Mouse (Mus musculus): ENCODE measurements around the gene Sptbn4. TPM values are rescaled to one million over a fixed set of nuclear protein-coding genes. Genes with fewer than 3 reads are reported as not detected.

Sptbn4 gene
- polyA plus RNA-seq, 1 experiment from 2014 or later, result 2.5 TPM

DNA sequence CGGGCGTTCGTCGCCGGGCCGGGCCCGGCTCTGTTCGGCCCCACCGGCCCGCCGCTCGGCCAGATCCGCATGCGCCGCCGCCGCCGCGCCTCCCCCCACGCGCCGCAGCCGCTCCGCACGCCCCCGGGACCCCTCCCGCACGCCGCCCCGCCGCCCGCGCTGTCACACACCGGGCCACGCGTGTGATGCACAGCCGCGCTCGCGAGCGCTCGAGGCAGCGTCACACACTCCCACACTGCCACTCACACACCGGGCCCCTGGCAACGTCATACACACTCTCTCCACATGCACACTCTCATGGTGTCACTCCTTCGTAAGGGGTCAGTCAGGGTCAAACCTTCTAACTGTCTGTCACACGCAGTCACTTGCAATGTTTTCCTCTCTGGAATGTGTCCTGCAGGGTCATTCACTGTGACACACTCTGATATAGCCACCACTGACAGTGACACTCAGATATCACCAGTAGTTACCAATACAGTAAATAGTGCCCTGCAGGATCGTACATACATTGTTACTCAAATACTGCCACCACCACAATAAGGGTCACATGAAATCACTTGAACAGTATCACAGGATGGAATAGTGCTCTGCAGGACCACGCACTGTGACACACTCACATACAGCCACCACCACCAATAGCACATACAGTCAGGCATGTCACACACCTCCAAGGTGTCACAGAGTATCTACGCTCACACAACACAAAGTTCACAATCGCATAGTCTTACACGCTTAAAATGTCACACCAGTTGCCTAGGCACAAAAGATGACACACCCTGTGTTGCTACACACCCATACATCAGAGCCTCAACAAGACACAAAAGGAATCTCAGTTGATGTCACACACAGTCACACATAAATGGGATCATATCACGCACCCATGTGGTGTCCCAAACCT, 716 bp downstream of the Sptbn4 start:
- no peaks in the 10 kb centered on the region for H3K36me3 ChIP-seq (ENCODE audit: control insufficient read depth, insufficient read depth)
- ATAC-seq, result peak; percentile 52
- peaks cover 17% of the 10 kb centered on the region for H3K4me1 ChIP-seq (replicated peaks; ENCODE audit: control insufficient read depth, insufficient read depth, low read length)
- no peaks in the 10 kb centered on the region for H3K27me3 ChIP-seq (replicated peaks; ENCODE audit: control insufficient read depth, insufficient read depth, low read length)
- 12% methylated on average over 23 of the region's 53 CpGs for WGBS
- H3K4me2 ChIP-seq (ENCODE audit: low read length), result peak overlapping the region; percentile 93
- peak overlapping the region; percentile 59 for H3K4me3 ChIP-seq (replicated peaks; ENCODE audit: low read length)
- peak overlapping the region; percentile 26 for H3K27ac ChIP-seq (ENCODE audit: low read length)
- peak overlapping the region; percentile 64 for H3K9ac ChIP-seq (replicated peaks; ENCODE audit: low read depth, low read length)
- no peaks in the 10 kb centered on the region for H3K9me3 ChIP-seq (ENCODE audit: control insufficient read depth, low read length)

GRCm38 (mm10) chr7:27446051-27446450, 1.4 kb downstream of the Sptbn4 start:
- H3K27ac ChIP-seq (ENCODE audit: low read length), result no peak overlapping the region; the same call in 1 of the 2 replicates
- H3K27me3 ChIP-seq (replicated peaks; ENCODE audit: control insufficient read depth, insufficient read depth, low read length), result no peaks in the 10 kb centered on the region
- peak overlapping the region; percentile 60 for H3K9ac ChIP-seq (replicated peaks; ENCODE audit: low read depth, low read length)
- peak overlapping the region; percentile 59 for H3K4me3 ChIP-seq (replicated peaks; ENCODE audit: low read length)
- no peak for ATAC-seq
- 3% methylated on average over 14 of the region's 18 CpGs for WGBS
- H3K4me2 ChIP-seq (ENCODE audit: low read length), result peak overlapping the region; percentile 93
- H3K4me1 ChIP-seq (replicated peaks; ENCODE audit: control insufficient read depth, insufficient read depth, low read length), result peaks cover 17% of the 10 kb centered on the region
- no peaks in the 10 kb centered on the region for H3K36me3 ChIP-seq (ENCODE audit: control insufficient read depth, insufficient read depth)
- no peaks in the 10 kb centered on the region for H3K9me3 ChIP-seq (ENCODE audit: control insufficient read depth, low read length)

DNA sequence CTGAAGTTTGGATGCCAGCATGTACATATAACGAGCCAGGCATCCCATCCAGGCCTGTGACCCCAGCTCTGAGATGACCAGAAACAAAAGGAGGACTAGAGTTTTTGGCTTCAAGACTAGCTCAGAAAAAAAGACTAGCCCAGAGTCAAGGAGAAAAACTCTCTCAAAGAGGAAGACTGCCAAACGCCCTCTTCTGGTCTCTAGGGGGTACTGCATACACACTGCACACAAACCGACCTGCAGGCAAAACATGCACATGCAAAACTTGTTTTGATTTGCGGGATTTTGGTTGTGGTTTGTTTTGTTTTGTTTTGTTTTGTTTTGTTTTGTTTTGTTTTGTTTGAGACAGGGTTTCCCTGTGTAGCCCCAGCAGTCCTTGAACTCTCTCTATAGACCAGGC, 7.5 kb downstream of the Sptbn4 start:
- H3K9me3 ChIP-seq (ENCODE audit: control insufficient read depth, low read length), result peaks cover 3% of the 10 kb centered on the region
- no peak overlapping the region for H3K9ac ChIP-seq (replicated peaks; ENCODE audit: low read depth, low read length)
- no peak overlapping the region for H3K4me3 ChIP-seq (replicated peaks; ENCODE audit: low read length)
- H3K4me1 ChIP-seq (replicated peaks; ENCODE audit: control insufficient read depth, insufficient read depth, low read length), result no peaks in the 10 kb centered on the region
- 80% methylated on average over 4 of the region's 4 CpGs for WGBS
- H3K4me2 ChIP-seq (ENCODE audit: low read length), result no peak overlapping the region
- no peak for ATAC-seq
- H3K36me3 ChIP-seq (ENCODE audit: control insufficient read depth, insufficient read depth), result peaks cover 5% of the 10 kb centered on the region; the same call in 1 of the 2 replicates
- 0 out of 2 replicates have a peak, but pooled peaks cover 6% of the 10 kb centered on the region for H3K27me3 ChIP-seq (replicated peaks; ENCODE audit: control insufficient read depth, insufficient read depth, low read length)
- no peak overlapping the region for H3K27ac ChIP-seq (ENCODE audit: low read length)

DNA sequence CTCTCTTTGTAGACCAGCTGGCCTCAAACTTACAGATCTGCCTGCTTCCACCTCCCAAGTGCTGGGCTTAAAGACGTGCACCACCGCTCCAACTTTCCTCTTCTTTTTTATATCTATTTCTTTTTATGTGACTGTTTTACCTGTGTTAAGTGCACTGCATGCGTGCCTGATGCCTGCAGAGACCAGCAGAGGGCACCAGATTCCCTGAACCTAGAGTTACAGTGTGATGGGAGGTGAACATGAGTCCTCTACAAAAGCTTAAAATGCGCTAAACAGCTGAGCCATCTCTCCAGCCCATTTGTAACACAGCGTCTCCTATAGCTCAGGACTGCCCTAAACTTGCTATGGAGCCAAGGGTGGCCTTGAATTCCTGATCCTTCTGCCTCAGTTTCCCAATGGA, 9.9 kb downstream of the Sptbn4 start:
- H3K9me3 ChIP-seq (ENCODE audit: control insufficient read depth, low read length), result peaks cover 3% of the 10 kb centered on the region
- no peak overlapping the region for H3K4me3 ChIP-seq (replicated peaks; ENCODE audit: low read length)
- H3K27ac ChIP-seq (ENCODE audit: low read length), result no peak overlapping the region
- H3K36me3 ChIP-seq (ENCODE audit: control insufficient read depth, insufficient read depth), result peaks cover 5% of the 10 kb centered on the region; the same call in 1 of the 2 replicates
- H3K27me3 ChIP-seq (replicated peaks; ENCODE audit: control insufficient read depth, insufficient read depth, low read length), result peaks cover 14% of the 10 kb centered on the region
- H3K9ac ChIP-seq (replicated peaks; ENCODE audit: low read depth, low read length), result no peak overlapping the region
- ATAC-seq, result no peak
- no peaks in the 10 kb centered on the region for H3K4me1 ChIP-seq (replicated peaks; ENCODE audit: control insufficient read depth, insufficient read depth, low read length)
- no peak overlapping the region for H3K4me2 ChIP-seq (ENCODE audit: low read length)
- WGBS, result 57% methylated on average over 5 of the region's 5 CpGs

DNA sequence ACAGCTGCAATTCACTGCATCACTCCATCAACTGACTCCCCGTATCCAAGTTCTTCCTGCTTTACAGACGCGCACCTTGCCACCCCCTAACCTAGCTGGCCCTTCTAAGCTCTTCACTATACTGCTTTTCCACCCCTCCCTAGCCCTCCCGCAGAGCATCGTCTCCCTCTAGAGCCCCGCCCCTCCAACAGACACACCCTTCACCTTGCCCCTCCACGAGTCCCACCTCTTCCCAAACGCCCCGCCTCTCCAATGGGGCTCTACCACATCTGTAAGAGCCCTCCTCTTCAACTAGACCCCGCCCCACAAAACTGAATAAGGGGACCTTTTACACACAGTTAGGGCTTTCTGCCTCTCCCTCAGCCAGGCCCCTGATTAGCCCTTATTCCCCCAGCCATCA, 13.7 kb downstream of the Sptbn4 start:
- no peak for ATAC-seq
- Histone ChIP-seq H3K4me3 (replicated peaks; ENCODE audit: low read length) (no peak overlapping the region), H3K9ac (replicated peaks; ENCODE audit: low read depth, low read length) (no peak overlapping the region), H3K27ac (ENCODE audit: low read length) (no peak overlapping the region), H3K4me1 (replicated peaks; ENCODE audit: control insufficient read depth, insufficient read depth, low read length) (no peaks in the 10 kb centered on the region), H3K36me3 (ENCODE audit: control insufficient read depth, insufficient read depth) (peaks cover 2% of the 10 kb centered on the region; the same call in 1 of the 2 replicates), H3K27me3 (replicated peaks; ENCODE audit: control insufficient read depth, insufficient read depth, low read length) (peaks cover 14% of the 10 kb centered on the region), H3K9me3 (ENCODE audit: control insufficient read depth, low read length) (peaks cover 3% of the 10 kb centered on the region; the same call in 1 of the 2 replicates), H3K4me2 (ENCODE audit: low read length) (no peak overlapping the region)
- 20% methylated on average over 10 of the region's 10 CpGs for WGBS

- H3K36me3 ChIP-seq (ENCODE audit: control insufficient read depth, insufficient read depth), result peaks cover 2% of the 10 kb centered on the region; the same call in 1 of the 2 replicates
- no peak for ATAC-seq
- peaks cover 14% of the 10 kb centered on the region for H3K27me3 ChIP-seq (replicated peaks; ENCODE audit: control insufficient read depth, insufficient read depth, low read length)
- peaks cover 3% of the 10 kb centered on the region; the same call in 1 of the 2 replicates for H3K9me3 ChIP-seq (ENCODE audit: control insufficient read depth, low read length)
- no peak overlapping the region for H3K27ac ChIP-seq (ENCODE audit: low read length)
- no peak overlapping the region for H3K4me2 ChIP-seq (ENCODE audit: low read length)
- no peaks in the 10 kb centered on the region for H3K4me1 ChIP-seq (replicated peaks; ENCODE audit: control insufficient read depth, insufficient read depth, low read length)
- H3K4me3 ChIP-seq (replicated peaks; ENCODE audit: low read length), result no peak overlapping the region
- WGBS, result 34% methylated on average over 10 of the region's 10 CpGs
- no peak overlapping the region for H3K9ac ChIP-seq (replicated peaks; ENCODE audit: low read depth, low read length)
These were observed 14.1 kb downstream of the Sptbn4 start for GRCm38 (mm10) chr7:27433349-27433748.

DNA sequence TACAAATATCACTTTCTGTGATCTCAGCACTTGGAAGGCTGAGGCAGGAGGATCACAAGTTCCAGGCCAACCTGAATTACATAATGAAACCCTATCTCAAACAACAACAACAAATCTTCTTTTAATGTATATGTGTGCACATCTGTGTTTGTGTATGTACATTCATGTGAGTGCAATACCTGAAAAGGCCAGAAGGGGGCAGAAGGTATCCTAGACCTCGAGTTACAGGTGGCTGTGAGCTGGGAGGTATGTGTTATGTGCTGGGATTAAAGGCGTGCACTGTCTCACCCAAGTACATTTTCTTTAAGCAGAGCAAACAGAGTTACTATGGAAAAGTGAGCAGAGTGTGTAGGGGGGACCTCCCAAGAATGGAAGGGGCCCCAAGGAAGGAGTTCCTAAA, 18.4 kb downstream of the Sptbn4 start:
- Histone ChIP-seq H3K27me3 (replicated peaks; ENCODE audit: control insufficient read depth, insufficient read depth, low read length) (peaks cover 1% of the 10 kb centered on the region), H3K4me1 (replicated peaks; ENCODE audit: control insufficient read depth, insufficient read depth, low read length) (no peaks in the 10 kb centered on the region), H3K9me3 (ENCODE audit: control insufficient read depth, low read length) (peaks cover 3% of the 10 kb centered on the region; the same call in 1 of the 2 replicates), H3K9ac (replicated peaks; ENCODE audit: low read depth, low read length) (no peak overlapping the region), H3K27ac (ENCODE audit: low read length) (no peak overlapping the region), H3K36me3 (ENCODE audit: control insufficient read depth, insufficient read depth) (peaks cover 5% of the 10 kb centered on the region; the same call in 1 of the 2 replicates), H3K4me3 (replicated peaks; ENCODE audit: low read length) (no peak overlapping the region), H3K4me2 (ENCODE audit: low read length) (no peak overlapping the region)
- no peak for ATAC-seq
- WGBS, result 63% methylated on average over 2 of the region's 2 CpGs

GRCm38 (mm10) chr7:27428002-27428401, 19.5 kb downstream of the Sptbn4 start:
- Histone ChIP-seq H3K4me3 (replicated peaks; ENCODE audit: low read length) (no peak overlapping the region), H3K4me1 (replicated peaks; ENCODE audit: control insufficient read depth, insufficient read depth, low read length) (no peaks in the 10 kb centered on the region), H3K9me3 (ENCODE audit: control insufficient read depth, low read length) (peaks cover 3% of the 10 kb centered on the region; the same call in 1 of the 2 replicates), H3K4me2 (ENCODE audit: low read length) (no peak overlapping the region), H3K27ac (ENCODE audit: low read length) (no peak overlapping the region), H3K36me3 (ENCODE audit: control insufficient read depth, insufficient read depth) (peaks cover 5% of the 10 kb centered on the region; the same call in 1 of the 2 replicates), H3K27me3 (replicated peaks; ENCODE audit: control insufficient read depth, insufficient read depth, low read length) (no peaks in the 10 kb centered on the region), H3K9ac (replicated peaks; ENCODE audit: low read depth, low read length) (no peak overlapping the region)
- ATAC-seq, result no peak
- 84% methylated on average over 11 of the region's 11 CpGs for WGBS

- 75% methylated on average over 1 of the region's 1 CpGs for WGBS
- peaks cover 5% of the 10 kb centered on the region for H3K36me3 ChIP-seq (ENCODE audit: control insufficient read depth, insufficient read depth)
- no peak for ATAC-seq
These were observed 20.1 kb downstream of the Sptbn4 start for GRCm38 (mm10) chr7:27427387-27427786.

More at GRCm38 (mm10) chr7:27427387-27427786, 20.1 kb downstream of the Sptbn4 start:
- no peaks in the 10 kb centered on the region for H3K27me3 ChIP-seq (replicated peaks; ENCODE audit: control insufficient read depth, insufficient read depth, low read length)
- no peak overlapping the region for H3K27ac ChIP-seq (ENCODE audit: low read length)
- no peak overlapping the region for H3K4me2 ChIP-seq (ENCODE audit: low read length)
- no peaks in the 10 kb centered on the region for H3K4me1 ChIP-seq (replicated peaks; ENCODE audit: control insufficient read depth, insufficient read depth, low read length)
- H3K4me3 ChIP-seq (replicated peaks; ENCODE audit: low read length), result no peak overlapping the region
- peaks cover 3% of the 10 kb centered on the region for H3K9me3 ChIP-seq (ENCODE audit: control insufficient read depth, low read length)
- no peak overlapping the region for H3K9ac ChIP-seq (replicated peaks; ENCODE audit: low read depth, low read length)

Data from forebrain, embryonic 16.5 days (tissue).